Mouse (Mus musculus) testis, adult 2 months (tissue): ENCODE measurements around the gene Il21r. TPM values are rescaled to one million over a fixed set of nuclear protein-coding genes. Genes with fewer than 3 reads are reported as not detected.

Experiments used
- H3K27ac ChIP-seq: fragments of 200-500 bp; 2 replicates; pipeline ENCODE4 v1.5.1; 2012; ENCODE audit warnings: low read depth, low read length; ENCODE audit not compliant: control insufficient read depth, insufficient read depth
- H3K27me3 ChIP-seq: fragments of 200-500 bp; 2 replicates; pipeline ENCODE4 v1.6.1; 2012; ENCODE audit warnings: mild to moderate bottlenecking, low read length, moderate library complexity; ENCODE audit not compliant: control insufficient read depth, insufficient read depth
- H3K36me3 ChIP-seq: fragments of 200-500 bp; 2 replicates; pipeline ENCODE4 v1.6.1; 2012; ENCODE audit warnings: mild to moderate bottlenecking, low read length; ENCODE audit not compliant: control insufficient read depth, insufficient read depth
- H3K4me1 ChIP-seq: fragments of 200-500 bp; 2 replicates; pipeline ENCODE4 v1.6.1; 2012; ENCODE audit warnings: low read length; ENCODE audit not compliant: control insufficient read depth, insufficient read depth
- H3K4me3 ChIP-seq: fragments of 200-500 bp; 2 replicates; pipeline ENCODE4 v1.5.1; 2012; ENCODE audit warnings: low read depth, mild to moderate bottlenecking, low read length, moderate library complexity, mixed read lengths; ENCODE audit not compliant: control insufficient read depth
- CTCF ChIP-seq: fragments of 200-500 bp; IDR thresholded peaks from 2 replicates; pipeline ENCODE4 v1.5.1; 2012; ENCODE audit warnings: low read depth, mild to moderate bottlenecking, inconsistent platforms, low read length, moderate library complexity; ENCODE audit not compliant: control insufficient read depth, insufficient read depth, insufficient replicate concordance
- POLR2A ChIP-seq: fragments of 200-500 bp; IDR thresholded peaks from 2 replicates; pipeline ENCODE4 v1.6.1; 2012; ENCODE audit warnings: low read depth, mild to moderate bottlenecking, inconsistent platforms, low read length, moderate library complexity; ENCODE audit not compliant: control insufficient read depth
- polyA plus RNA-seq: library from polyadenylated mRNA; depleted of rRNA; stranded (reverse); fragments of >200 nt; gene quantifications from 2 replicates; pipeline ENCODE4 v1.2.3, GENCODE M21; 2012

The Il21r gene
- polyA plus RNA-seq, 1 experiment, result 0.10 TPM

GRCm38 (mm10) chr7:125630989-125631388 lies 27.8 kb downstream of the Il21r start:
- H3K27ac ChIP-seq, result no peak overlapping the region
- TF ChIP-seq CTCF, result no peak

GRCm38 (mm10) chr7:125637220-125638140 lies 34.3 kb downstream of the Il21r start:
- no peak for TF ChIP-seq CTCF
- no peak for TF ChIP-seq POLR2A
- no peaks in the 10 kb centered on the region for H3K36me3 ChIP-seq
- no peak overlapping the region for H3K27ac ChIP-seq
- no peak overlapping the region for H3K4me3 ChIP-seq
- H3K4me1 ChIP-seq, result no peaks in the 10 kb centered on the region
- H3K27me3 ChIP-seq, result no peaks in the 10 kb centered on the region

More at GRCm38 (mm10) chr7:125630989-125631388, 27.8 kb downstream of the Il21r start:
- Histone ChIP-seq H3K4me1 (no peaks in the 10 kb centered on the region), H3K36me3 (no peaks in the 10 kb centered on the region), H3K4me3 (no peak overlapping the region), H3K27me3 (no peaks in the 10 kb centered on the region)

- no peaks in the 10 kb centered on the region for H3K36me3 ChIP-seq
- no peaks in the 10 kb centered on the region for H3K27me3 ChIP-seq
- no peak overlapping the region for H3K4me3 ChIP-seq
- no peak for TF ChIP-seq CTCF
- no peak for TF ChIP-seq POLR2A
- no peaks in the 10 kb centered on the region for H3K4me1 ChIP-seq
- H3K27ac ChIP-seq, result no peak overlapping the region
Measured at GRCm38 (mm10) chr7:125638376-125638775, 35.1 kb downstream of the Il21r start.

- no peaks in the 10 kb centered on the region for H3K4me1 ChIP-seq
- no peak for TF ChIP-seq POLR2A
- TF ChIP-seq CTCF, result peak; percentile 57; the same call in 1 of the 2 replicates
- H3K4me3 ChIP-seq, result no peak overlapping the region
- no peaks in the 10 kb centered on the region for H3K36me3 ChIP-seq
- no peaks in the 10 kb centered on the region for H3K27me3 ChIP-seq
- H3K27ac ChIP-seq, result no peak overlapping the region
Measured at GRCm38 (mm10) chr7:125638870-125639386, 35.7 kb downstream of the Il21r start.

- H3K36me3 ChIP-seq, result no peaks in the 10 kb centered on the region; the same call in 1 of the 2 replicates
- H3K27ac ChIP-seq, result no peak overlapping the region
- TF ChIP-seq POLR2A, result no peak
- TF ChIP-seq CTCF, result no peak
- H3K27me3 ChIP-seq, result no peaks in the 10 kb centered on the region
- H3K4me1 ChIP-seq, result no peaks in the 10 kb centered on the region
- H3K4me3 ChIP-seq, result no peak overlapping the region
Measured at GRCm38 (mm10) chr7:125643880-125644279, 40.7 kb downstream of the Il21r start.

GRCm38 (mm10) chr7:125645413-125645812 lies 42.2 kb downstream of the Il21r start:
- H3K27me3 ChIP-seq, result no peaks in the 10 kb centered on the region
- H3K27ac ChIP-seq, result no peak overlapping the region
- H3K4me3 ChIP-seq, result no peak overlapping the region
- TF ChIP-seq POLR2A (no peak), CTCF (no peak)
- H3K36me3 ChIP-seq, result no peaks in the 10 kb centered on the region; the same call in 1 of the 2 replicates
- no peaks in the 10 kb centered on the region for H3K4me1 ChIP-seq

GRCm38 (mm10) chr7:125649013-125649412 lies 45.8 kb downstream of the Il21r start:
- H3K27me3 ChIP-seq, result no peaks in the 10 kb centered on the region
- no peaks in the 10 kb centered on the region; the same call in 1 of the 2 replicates for H3K36me3 ChIP-seq
- H3K4me3 ChIP-seq, result no peak overlapping the region
- H3K27ac ChIP-seq, result no peak overlapping the region
- TF ChIP-seq CTCF (no peak), POLR2A (no peak)
- H3K4me1 ChIP-seq, result no peaks in the 10 kb centered on the region
